Comparison of ENCODE assay signal across 7 mouse cellular contexts in the genomic region with DNA sequence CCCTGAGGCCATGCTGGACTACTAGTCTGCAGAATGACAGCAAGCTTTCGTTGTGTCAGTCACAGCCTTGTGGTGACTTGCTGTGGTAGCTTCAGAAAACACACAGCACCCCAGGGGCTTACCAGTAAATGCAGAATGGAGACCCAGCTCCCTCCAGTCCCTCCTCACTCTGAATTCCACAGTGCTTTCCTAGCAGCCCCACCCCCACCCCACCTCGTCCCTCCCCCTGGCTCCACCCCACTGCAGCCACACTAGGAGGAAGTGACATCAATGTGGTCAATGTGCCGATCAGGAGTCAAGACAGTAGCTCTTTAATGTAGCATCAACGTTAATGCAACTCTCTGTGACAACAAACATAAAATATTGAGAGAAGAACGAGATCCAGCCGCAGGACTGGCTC. TPM values are rescaled to one million over a fixed set of nuclear protein-coding genes. Genes with fewer than 3 reads are reported as not detected.
DNase-seq lines count a peak whose midpoint lies in the region; ATAC-seq and TF ChIP-seq lines count a peak whose summit lies in the region.

No protein-coding gene starts in this region.

- H3K4me1 ChIP-seq in spleen, adult 2 months (ENCODE audit: control insufficient read depth, insufficient read depth, insufficient read length) = peaks cover 3% of the 10 kb centered on the region; the same call in 1 of the 2 replicates
- peaks cover 9% of the 10 kb centered on the region; the same call in 1 of the 2 replicates for H3K4me1 ChIP-seq in embryonic facial prominence, embryonic 15.5 days
- peaks cover 0 to 7% of the 10 kb centered on the region in 2 experiments; a peak in 2 of 4 replicates for H3K4me1 ChIP-seq in liver, embryonic 14.5 days (replicated peaks; ENCODE audit: control insufficient read depth in 2 of 2, insufficient read depth in 2 of 2, low read length in 1 of 2)

- no peak for TF ChIP-seq POLR2A in spleen, adult 2 months (IDR thresholded peaks at IDR 0.05; ENCODE audit: low read depth, low read length)

- 25% methylated on average over 6 of the region's 6 CpGs for WGBS in spleen, adult 2 months
- WGBS in embryonic facial prominence, embryonic 15.5 days = 41% methylated on average over 6 of the region's 6 CpGs
- 35% methylated on average over 6 of the region's 6 CpGs for WGBS in liver, embryonic 14.5 days (ENCODE audit: insufficient replicate concordance)

- ATAC-seq in embryonic facial prominence, embryonic 15.5 days (ENCODE audit: insufficient number of reproducible peaks, low FRiP score, low TSS enrichment, low read depth) = no peak
- peak; percentile 48; the same call in 1 of the 2 replicates for ATAC-seq in liver, embryonic 14.5 days (ENCODE audit: insufficient read depth)

- H3K9ac ChIP-seq in embryonic facial prominence, embryonic 15.5 days = no peak overlapping the region
- no peak overlapping the region for H3K9ac ChIP-seq in liver, embryonic 14.5 days (replicated peaks)

- intact Hi-C loops in left cerebral cortex, postnatal 25 days (cut with DNase I) = no loop called here

- DNase-seq in spleen, adult 2 months (ENCODE audit: low read depth in 1 of 2, low spot score in 2 of 2) = peak; percentile 33 to 45
- no peak for DNase-seq in spleen, postnatal 4 days (ENCODE audit: low spot score in 2 of 2)
- no peak for DNase-seq in liver, embryonic 14.5 days (ENCODE audit: low read depth in 3 of 3, low spot score in 3 of 3)
- peak; percentile 38 for DNase-seq in thymus, postnatal 25 days
- no peak for DNase-seq in frontal cortex, postnatal 25 days (ENCODE audit: low spot score in 2 of 2)
- no peak for DNase-seq in left cerebral cortex, postnatal 25 days (ENCODE audit: low spot score in 2 of 2)

- H3K36me3 ChIP-seq in spleen, adult 2 months (ENCODE audit: control insufficient read depth, insufficient read depth, low read length) = no peaks in the 10 kb centered on the region
- no peaks in the 10 kb centered on the region for H3K36me3 ChIP-seq in embryonic facial prominence, embryonic 15.5 days
- no peaks in the 10 kb centered on the region for H3K36me3 ChIP-seq in liver, embryonic 14.5 days (replicated peaks; ENCODE audit: control insufficient read depth, insufficient read depth, low read depth)

- no peak for TF ChIP-seq EP300 in liver, embryonic 14.5 days (IDR thresholded peaks at IDR 0.05; ENCODE audit: low read depth)

- H3K27me3 ChIP-seq in spleen, adult 2 months (ENCODE audit: control insufficient read depth, insufficient read depth, low read length) = no peaks in the 10 kb centered on the region
- no peaks in the 10 kb centered on the region; the same call in 1 of the 2 replicates for H3K27me3 ChIP-seq in embryonic facial prominence, embryonic 15.5 days
- H3K27me3 ChIP-seq in liver, embryonic 14.5 days (ENCODE audit: control insufficient read depth, insufficient read depth, low read length) = no peaks in the 10 kb centered on the region

- H3K9me3 ChIP-seq in embryonic facial prominence, embryonic 15.5 days (replicated peaks) = no peaks in the 10 kb centered on the region
- H3K9me3 ChIP-seq in liver, embryonic 14.5 days (ENCODE audit: control insufficient read depth, low read length) = no peaks in the 10 kb centered on the region

- peak overlapping the region; percentile 12; the same call in 1 of the 2 replicates for H3K27ac ChIP-seq in spleen, adult 2 months (ENCODE audit: insufficient read depth, low read length)
- H3K27ac ChIP-seq in embryonic facial prominence, embryonic 15.5 days (replicated peaks) = no peak overlapping the region
- H3K27ac ChIP-seq in liver, embryonic 14.5 days = no peak overlapping the region

- TF ChIP-seq CTCF in spleen, adult 2 months (IDR thresholded peaks at IDR 0.05; ENCODE audit: extremely low read depth, insufficient read depth, insufficient read length, insufficient replicate concordance) = no peak
- no peak for TF ChIP-seq CTCF in liver, embryonic 14.5 days (IDR thresholded peaks at IDR 0.05; ENCODE audit: low read depth)

- peak overlapping the region; percentile 31 for H3K4me3 ChIP-seq in spleen, adult 2 months (ENCODE audit: extremely low read depth, insufficient read depth, insufficient read length)
- H3K4me3 ChIP-seq in embryonic facial prominence, embryonic 15.5 days (replicated peaks) = no peak overlapping the region
- H3K4me3 ChIP-seq in liver, embryonic 14.5 days (ENCODE audit: insufficient read depth in 1 of 2, low read depth in 2 of 2, low read length in 2 of 2) = peak overlapping the region; percentile 5 to 46; a peak in 2 of 4 replicates

- H3K4me2 ChIP-seq in embryonic facial prominence, embryonic 15.5 days (replicated peaks) = peak overlapping the region; percentile 28; the same call in 1 of the 2 replicates
- H3K4me2 ChIP-seq in liver, embryonic 14.5 days (ENCODE audit: low read depth) = peak overlapping the region; percentile 57

RNA-seq across cellular contexts. Expression of a gene that starts 25.2 kb away (rescaled TPM):
- polyA plus RNA-seq in spleen, adult 2 months (2012; rRNA removed) = 18.2 and 26.1 TPM in 2 replicates
- 3.5 and 4.7 TPM in 2 replicates for polyA plus RNA-seq in embryonic facial prominence, embryonic 15.5 days (2015; fragmentation: Nextera tagmentation; extraction: Ambion mirVana)
- polyA plus RNA-seq in liver, embryonic 14.5 days (2012; rRNA removed) = 0.51 and 0.74 TPM in 2 replicates
- 0.19 TPM in 1 of 2 replicates, not detected in the other for polyA plus RNA-seq in liver, embryonic 14.5 days (2014; fragmentation: Nextera tagmentation; extraction: Ambion mirVana)
- 10 to 100 TPM; 21.1 to 25.5 TPM for total RNA-seq in left cerebral cortex, postnatal 25 days (2021)

Comparison
In these comparisons a context has a peak if more than half of its experiments do, and no peak if none do; other contexts are left out.
1. DNase-seq: peak in spleen, adult 2 months (2 of 2) and thymus, postnatal 25 days (single experiment); none in spleen, postnatal 4 days (0 of 2), liver, embryonic 14.5 days (0 of 3), frontal cortex, postnatal 25 days (0 of 2) and left cerebral cortex, postnatal 25 days (0 of 2).